Mouse (Mus musculus) adrenal gland, adult (tissue): ENCODE results near the gene Cmc2.
A peak's percentile ranks its signal among the peaks of the same experiment; 100 is the strongest.

Experiments
- DNase-seq, 2 experiments: peaks; one replicate each; pipeline ENCODE4 v3.0.0; 2022 to 2023; ENCODE audit warnings: low spot score in 1 of 2; ENCODE audit not compliant: inconsistent age in 2 of 2

Gene Cmc2

GRCm38 (mm10) chr8:116921337-116922059, at the start of gene Cmc2, which contains the start of gene Cenpn:
TSS of gene Cmc2 (minus strand) at chr8:116921455.
TSS of gene Cenpn (plus strand) at chr8:116921730.
- DNase-seq: peak; percentile 94 to 98

- DNase-seq: no peak
Measured at GRCm38 (mm10) chr8:116969531-116969930, 48.3 kb upstream of the Cmc2 start.

GRCm38 (mm10) chr8:116954415-116954814, 33.2 kb upstream of the Cmc2 start:
- DNase-seq: no peak

GRCm38 (mm10) chr8:116952428-116952827, 31.2 kb upstream of the Cmc2 start:
- no peak for DNase-seq

- DNase-seq: no peak
Measured at GRCm38 (mm10) chr8:116951778-116952177, 30.5 kb upstream of the Cmc2 start.

- no peak for DNase-seq
Measured at GRCm38 (mm10) chr8:116951369-116951768, 30.1 kb upstream of the Cmc2 start.

GRCm38 (mm10) chr8:116947589-116947988, 26.3 kb upstream of the Cmc2 start:
- DNase-seq: no peak

GRCm38 (mm10) chr8:116946851-116947250, 25.6 kb upstream of the Cmc2 start:
- no peak for DNase-seq

- DNase-seq: peak in 1 of 2 experiments; percentile 51
Measured at GRCm38 (mm10) chr8:116946268-116946838, 25.1 kb upstream of the Cmc2 start.

- DNase-seq: no peak
Measured at GRCm38 (mm10) chr8:116945169-116945910, 24.1 kb upstream of the Cmc2 start.

GRCm38 (mm10) chr8:116944385-116944696, 23.1 kb upstream of the Cmc2 start:
- DNase-seq: no peak

GRCm38 (mm10) chr8:116943555-116944384, 22.5 kb upstream of the Cmc2 start:
- peak; percentile 54 to 82 for DNase-seq

- peak; percentile 89 to 95 for DNase-seq
Measured at GRCm38 (mm10) chr8:116943161-116943554, 21.9 kb upstream of the Cmc2 start, which contains the start of gene Atmin. TSS of gene Atmin (plus strand) at chr8:116943393.

GRCm38 (mm10) chr8:116942284-116943058, 21.2 kb upstream of the Cmc2 start:
- peak in 1 of 2 experiments; percentile 32 for DNase-seq

- DNase-seq: no peak
Measured at GRCm38 (mm10) chr8:116935506-116935905, 14.3 kb upstream of the Cmc2 start.

- DNase-seq: no peak
Measured at GRCm38 (mm10) chr8:116934976-116935375, 13.7 kb upstream of the Cmc2 start.

GRCm38 (mm10) chr8:116928588-116928987, 7.3 kb upstream of the Cmc2 start:
- DNase-seq: no peak

GRCm38 (mm10) chr8:116927880-116928279, 6.6 kb upstream of the Cmc2 start:
- peak; percentile 60 to 74 for DNase-seq

- DNase-seq: no peak
Measured at GRCm38 (mm10) chr8:116923526-116923925, 2.3 kb upstream of the Cmc2 start.

- peak in 1 of 2 experiments; percentile 54 for DNase-seq
Measured at GRCm38 (mm10) chr8:116922060-116922757, 954 bp upstream of the Cmc2 start.
